Mouse (Mus musculus) spleen, postnatal 36 days (tissue): ENCODE data around the gene Ugt2b37.
"Not testable (repeated sequence)": the region's sequence is repeated elsewhere in the genome, so short reads cannot be mapped to it uniquely, and the experiment has no call there.

Source experiments
- DNase-seq, 2 experiments: peaks; one replicate each; pipeline ENCODE4 v3.0.0; 2022; ENCODE audit warnings: low spot score in 2 of 2, mixed read lengths in 1 of 2

Gene Ugt2b37

DNA sequence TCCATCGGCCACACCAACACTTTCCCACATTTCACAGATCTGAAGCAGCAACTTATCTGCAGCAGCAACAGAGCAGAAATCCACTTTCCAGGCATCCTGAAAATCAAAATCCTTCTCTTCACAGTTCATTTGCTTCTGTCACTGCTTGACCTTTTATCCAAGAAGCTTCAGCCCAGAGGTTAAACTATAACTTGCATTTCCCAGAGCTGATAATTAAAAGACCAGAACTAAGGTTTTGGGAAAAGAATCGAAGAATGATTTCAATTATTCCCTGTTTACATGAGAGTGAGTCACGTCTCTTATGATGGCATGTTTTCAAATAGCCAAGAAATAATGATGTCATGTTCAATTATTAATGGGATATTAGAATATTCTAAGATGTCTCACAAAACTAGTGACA lies at the start of gene Ugt2b37:
Gene Ugt2b37 (minus strand): TSS at position 129 of the 400 bp plus-strand sequence.
- not testable (repeated sequence) for DNase-seq

DNA sequence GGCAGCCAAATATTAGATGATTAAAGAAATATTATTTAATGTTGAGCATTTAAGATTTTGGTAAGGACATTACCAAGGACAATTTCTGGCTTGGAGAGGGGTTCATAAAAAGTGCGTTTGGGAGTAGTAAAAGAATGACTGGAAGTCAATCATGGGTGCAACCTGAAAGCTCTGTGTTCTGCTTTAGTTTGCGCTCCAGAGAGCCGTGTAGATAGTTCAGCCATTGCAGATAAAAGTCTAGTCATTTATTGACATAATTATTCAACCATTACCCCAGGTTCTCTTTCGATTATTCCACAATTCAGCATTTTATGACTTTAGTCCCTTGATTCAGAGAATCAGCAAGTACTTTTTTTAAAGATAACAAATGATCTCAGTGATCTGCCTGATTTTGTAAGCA lies 31.6 kb upstream of the Ugt2b37 start:
- DNase-seq = not testable (repeated sequence)

DNA sequence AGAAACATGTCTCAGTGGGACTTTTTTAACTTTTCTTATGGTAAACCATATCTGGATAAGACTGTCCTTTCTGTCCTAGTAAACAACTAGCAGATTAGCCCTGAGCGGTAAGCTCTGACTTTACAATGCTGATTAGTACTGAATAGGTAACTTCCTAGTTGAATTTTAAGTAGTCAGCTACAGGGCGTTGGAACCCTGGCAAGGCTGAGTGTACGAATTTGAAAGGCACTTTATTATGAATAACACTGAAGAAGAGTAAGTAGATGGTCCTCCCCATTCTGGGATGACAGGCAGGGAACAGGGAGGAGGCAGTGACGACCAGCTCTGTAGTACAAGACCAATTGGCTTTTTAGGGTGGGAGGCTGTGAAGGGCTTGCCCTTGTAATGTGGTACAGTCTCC lies 21.4 kb upstream of the Ugt2b37 start:
- DNase-seq = not testable (repeated sequence)

DNA sequence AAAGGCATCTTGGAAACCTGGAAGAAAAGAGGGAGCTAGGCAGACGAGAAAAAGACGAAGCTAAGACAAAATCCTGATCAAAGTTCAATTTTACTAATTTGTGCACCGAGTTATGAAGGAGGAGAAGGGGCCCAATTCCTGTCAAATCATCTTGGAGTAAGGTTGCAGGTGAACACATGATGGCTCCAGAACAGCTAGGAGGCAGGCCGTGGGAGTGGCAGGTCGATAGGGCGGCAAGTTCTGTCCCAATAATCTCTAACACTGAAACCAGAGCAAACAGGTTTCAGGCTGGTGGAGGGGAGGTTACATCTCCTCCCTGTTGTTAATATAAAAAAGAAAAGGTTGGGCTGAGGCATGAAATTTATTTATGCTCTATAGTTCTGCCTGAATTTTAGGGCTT lies 21.0 kb upstream of the Ugt2b37 start:
- DNase-seq = no peak

DNA sequence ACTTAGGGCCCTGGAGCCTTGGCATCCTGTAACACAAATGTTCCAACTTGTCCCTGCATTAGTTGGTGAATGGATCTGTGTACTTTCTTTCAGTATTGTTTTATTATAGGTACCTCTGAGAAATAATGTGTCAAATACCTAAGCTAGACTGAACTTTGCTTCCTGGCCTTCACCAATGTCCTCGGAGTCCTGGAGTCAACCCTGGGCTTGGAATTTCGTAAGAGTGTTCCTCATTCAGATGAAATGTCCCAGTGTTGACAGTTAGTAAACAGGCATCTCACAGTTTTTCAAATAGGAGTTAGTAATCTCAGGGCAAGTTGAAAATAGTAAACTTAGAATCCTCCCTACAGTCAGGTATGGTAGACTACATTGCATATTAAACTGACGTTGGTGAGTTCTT lies 1.2 kb upstream of the Ugt2b37 start:
- no peak for DNase-seq

DNA sequence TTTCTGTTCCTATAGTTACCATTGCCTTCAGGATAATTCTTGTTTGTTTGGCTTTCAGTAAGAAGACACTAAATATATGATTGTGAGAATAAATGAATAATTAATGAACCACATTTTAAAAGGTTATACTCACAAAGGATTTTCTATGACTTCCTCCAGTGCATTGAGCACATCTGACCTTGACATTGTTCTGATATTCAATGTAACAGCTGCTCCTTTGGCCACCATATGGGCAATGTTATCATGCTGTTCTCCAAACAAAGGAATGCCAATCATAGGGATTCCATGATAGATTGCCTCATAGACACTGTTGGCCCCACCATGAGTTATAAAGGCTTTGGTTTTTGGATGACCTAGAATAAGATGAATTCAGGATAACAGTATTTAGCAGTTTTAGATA lies 12.5 kb downstream of the Ugt2b37 start:
- DNase-seq = not testable (repeated sequence)

DNA sequence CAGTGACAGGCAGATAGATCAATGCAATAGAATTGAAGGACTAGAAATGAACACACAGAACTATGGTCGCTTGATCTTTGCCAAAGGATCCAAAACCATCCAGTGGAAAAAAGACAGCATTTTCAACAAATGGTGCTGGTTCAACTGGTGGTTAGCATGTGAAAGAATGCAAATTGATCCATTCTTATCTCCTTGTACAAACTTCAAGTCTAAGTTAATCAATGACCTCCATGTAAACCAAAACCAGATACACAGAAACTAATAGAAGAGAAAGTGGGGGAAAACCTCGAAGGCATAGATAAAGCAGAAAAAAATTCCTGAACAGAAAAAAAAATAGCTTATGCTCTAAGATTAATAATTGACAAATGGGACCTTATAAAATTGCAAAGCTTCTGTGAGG lies 58.2 kb downstream of the Ugt2b37 start:
- not testable (repeated sequence) for DNase-seq
